Mouse (Mus musculus) small intestine, adult 10 weeks (tissue): ENCODE results near the gene Gm21188. TPM values are rescaled to one million over a fixed set of nuclear protein-coding genes. Genes with fewer than 3 reads are reported as not detected.

Source experiments
- polyA plus RNA-seq: library from polyadenylated mRNA; stranded (reverse); fragments of 350-450 nt; fragmentation: Illumina TruSeq; extraction: RNeasy Lipid Tissue Mini Kit (QIAGEN cat#74804); gene quantifications from one replicate; pipeline ENCODE4 v1.2.3, GENCODE M21; 2014; ENCODE audit warnings: low replicate concordance

The Gm21188 gene
- polyA plus RNA-seq, result 0.33 TPM

GRCm38 (mm10) chr13:120052085-120052484 lies at the start of gene Gm21188:
TSS of gene Gm21188 (minus strand) at chr13:120052194.

GRCm38 (mm10) chr13:120026911-120027310 lies 25.1 kb downstream of the Gm21188 start, which contains the start of gene Gm36079:
TSS of gene Gm36079 (minus strand) at chr13:120027011.

Other genes starting within 250 kb of the Gm21188 start
- not detected for gene AF067063, start 222.0 kb downstream of the Gm21188 start, polyA plus RNA-seq
- not detected for gene D13Ertd608e, start 216.2 kb downstream of the Gm21188 start, polyA plus RNA-seq
- gene Tcstv1, start 157.4 kb downstream of the Gm21188 start, polyA plus RNA-seq, result not detected
- not detected for gene Gm21761, start 122.9 kb downstream of the Gm21188 start, polyA plus RNA-seq
- not detected for gene B020031M17Rik, start 101.4 kb downstream of the Gm21188 start, polyA plus RNA-seq
- not detected for gene Gm36079, start 25.2 kb downstream of the Gm21188 start, polyA plus RNA-seq
- gene Gm20767, start 88.1 kb upstream of the Gm21188 start, polyA plus RNA-seq, result not detected
- not detected for gene Gm21818, start 120.2 kb upstream of the Gm21188 start, polyA plus RNA-seq
- not detected for gene Gm21762, start 163.8 kb upstream of the Gm21188 start, polyA plus RNA-seq
- gene Gm21731, start 186.9 kb upstream of the Gm21188 start, polyA plus RNA-seq, result not detected
- gene AF067061, start 210.9 kb upstream of the Gm21188 start, polyA plus RNA-seq, result not detected
- gene BC147527, start 248.2 kb upstream of the Gm21188 start, polyA plus RNA-seq, result 2.6 TPM